Mouse (Mus musculus): ENCODE data around the gene Fmod.
A peak's percentile ranks its signal among the peaks of the same experiment; 100 is the strongest.

Fmod gene

DNA sequence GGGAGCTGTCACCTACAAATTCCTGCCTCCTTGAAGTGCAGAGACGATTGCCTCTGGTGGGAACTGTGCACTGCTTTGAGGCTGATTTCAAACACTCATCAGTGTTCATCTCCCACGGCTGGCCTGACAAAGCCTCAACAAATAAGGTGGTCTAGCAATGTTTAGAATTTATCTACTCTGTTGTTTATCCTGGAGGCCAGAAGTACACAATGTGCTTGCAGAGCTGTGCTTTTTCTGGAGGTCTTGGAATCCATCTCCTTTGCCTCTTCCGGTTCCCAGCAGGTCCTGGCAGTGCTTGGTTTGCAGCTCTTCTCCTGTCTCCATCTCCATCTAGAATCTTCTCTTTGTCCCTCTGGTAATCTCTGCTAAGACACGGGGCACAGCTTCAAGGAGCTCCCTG, 19.2 kb downstream of the Fmod start:
- no peak for DNase-seq (ENCODE audit: low read depth, low spot score)

GRCm38 (mm10) chr1:134057736-134058135, 20.7 kb downstream of the Fmod start:
- no peak for DNase-seq (ENCODE audit: low read depth, low spot score)

DNA sequence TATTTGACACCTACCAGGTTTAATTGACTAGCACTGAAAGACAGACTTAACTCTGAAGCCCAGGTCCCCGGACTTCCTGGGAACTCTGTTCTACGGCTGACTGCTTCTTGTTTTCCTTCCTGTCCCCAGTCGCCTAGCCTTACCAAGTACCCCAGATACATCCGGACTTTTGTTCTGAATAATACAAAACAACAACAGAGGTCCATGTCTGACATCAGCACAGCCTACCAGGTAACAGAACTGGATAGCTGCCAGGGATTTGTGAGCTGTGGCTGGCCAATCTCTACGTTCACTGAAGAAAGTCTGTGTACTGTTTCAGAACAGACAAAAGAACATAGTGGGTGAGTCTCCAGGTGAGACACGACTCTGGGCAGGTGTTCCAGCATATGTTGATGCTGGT, 21.8 kb downstream of the Fmod start:
- no peak for DNase-seq (ENCODE audit: low read depth, low spot score)

GRCm38 (mm10) chr1:134059739-134060695, 23.0 kb downstream of the Fmod start:
- no peak for DNase-seq (ENCODE audit: low read depth, low spot score)

GRCm38 (mm10) chr1:134060849-134061569, 24.0 kb downstream of the Fmod start:
- DNase-seq (ENCODE audit: low read depth, low spot score): peak; percentile 84

DNA sequence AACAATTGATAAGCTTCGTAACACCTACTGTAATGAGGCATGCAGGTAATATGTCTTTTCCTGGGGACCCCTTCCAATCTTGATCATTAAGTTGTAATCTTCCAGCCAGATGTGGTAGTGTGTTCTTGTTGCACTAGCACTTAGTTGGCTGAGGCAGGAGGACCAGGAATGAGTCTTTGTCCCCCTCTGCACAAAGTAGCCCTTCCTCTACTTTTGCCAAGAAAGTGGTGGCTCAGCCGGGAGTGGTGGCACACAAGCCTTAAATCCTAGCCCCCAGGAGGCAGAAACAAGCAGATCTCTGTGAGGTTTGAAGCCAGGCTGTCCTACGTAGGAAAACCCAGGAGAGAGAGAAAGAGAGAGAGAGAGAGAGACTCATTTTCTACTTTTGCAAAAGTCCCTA, 24.9 kb downstream of the Fmod start:
- no peak for DNase-seq (ENCODE audit: low read depth, low spot score)

DNA sequence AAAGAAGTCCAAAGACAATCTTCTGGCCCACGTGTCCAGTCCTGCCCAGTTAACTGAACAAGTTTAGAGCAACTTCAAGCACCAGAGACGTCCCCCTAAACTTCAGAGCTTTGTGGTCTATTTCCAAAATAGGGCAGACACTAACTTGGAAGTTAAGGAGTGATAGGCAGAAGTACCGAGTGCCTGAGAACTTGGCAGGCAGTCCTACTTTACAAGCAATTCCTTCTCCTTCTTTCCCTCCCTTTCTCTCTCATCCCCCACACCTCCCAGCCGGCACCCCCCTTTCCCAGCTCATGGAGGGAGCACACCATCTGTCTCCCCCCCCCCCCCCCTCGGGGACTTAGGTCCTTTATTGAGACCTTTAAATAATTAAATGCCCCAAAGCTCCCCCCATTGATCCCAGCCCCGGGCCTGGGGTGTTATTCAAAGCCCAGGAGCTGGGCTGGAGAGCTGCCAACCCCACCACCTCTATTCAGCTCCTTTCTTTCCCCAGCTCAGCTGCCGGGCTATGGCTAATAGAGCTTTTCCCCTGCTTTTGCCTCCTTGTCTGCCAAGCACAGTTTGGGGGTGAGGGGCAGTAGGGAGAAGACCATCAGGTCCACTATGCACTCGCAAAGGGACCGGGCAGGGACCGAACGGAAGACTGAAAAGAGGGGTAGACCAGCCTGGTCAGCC, 25.5 kb downstream of the Fmod start:
- DNase-seq (ENCODE audit: low read depth, low spot score): no peak

GRCm38 (mm10) chr1:134063086-134063772, 26.2 kb downstream of the Fmod start:
- DNase-seq (ENCODE audit: low read depth, low spot score): no peak

DNA sequence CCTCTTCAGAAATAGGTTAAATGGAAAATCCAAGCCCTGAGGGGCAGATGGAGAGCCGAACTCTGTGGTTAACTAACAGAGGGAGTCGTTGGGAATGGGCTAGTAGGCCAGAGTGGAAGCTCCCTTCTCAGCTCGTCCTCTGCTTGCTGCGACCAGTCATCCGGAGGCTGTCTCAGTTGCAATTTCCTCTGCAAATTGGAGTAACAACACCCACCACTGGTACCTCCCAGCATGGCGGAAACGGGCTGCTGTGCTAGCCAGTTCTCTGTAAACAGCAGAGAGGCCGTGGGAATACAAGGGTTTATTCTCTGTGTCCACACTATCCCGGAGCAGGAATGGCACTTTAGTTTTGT, 26.7 kb downstream of the Fmod start:
- DNase-seq (ENCODE audit: low read depth, low spot score): no peak

DNA sequence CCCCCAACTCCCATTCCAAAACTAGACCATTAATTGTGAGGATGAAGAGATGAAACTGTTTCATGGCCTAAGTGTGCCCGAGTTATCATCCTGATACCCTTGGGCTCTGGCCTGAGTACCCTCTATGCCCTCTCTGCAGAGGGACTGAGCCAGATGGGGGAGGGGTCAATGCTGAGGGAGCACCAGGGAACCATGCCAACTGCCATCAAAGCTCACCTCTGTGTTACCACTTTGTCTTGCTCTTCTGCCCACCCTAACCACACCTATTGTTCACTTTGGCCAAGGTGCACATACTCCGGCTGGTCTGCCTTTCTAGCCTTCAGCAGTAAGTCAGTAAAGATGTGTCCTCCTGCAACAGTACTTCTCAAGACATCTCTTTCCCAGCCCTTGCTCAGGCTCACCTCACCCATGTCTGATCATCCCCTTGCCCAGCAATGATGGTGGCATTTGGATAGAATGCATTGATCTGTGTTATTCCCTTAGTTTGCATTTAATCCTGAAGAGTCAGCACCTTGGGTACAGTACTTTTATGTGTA, 27.3 kb downstream of the Fmod start:
- no peak for DNase-seq (ENCODE audit: low read depth, low spot score)

DNA sequence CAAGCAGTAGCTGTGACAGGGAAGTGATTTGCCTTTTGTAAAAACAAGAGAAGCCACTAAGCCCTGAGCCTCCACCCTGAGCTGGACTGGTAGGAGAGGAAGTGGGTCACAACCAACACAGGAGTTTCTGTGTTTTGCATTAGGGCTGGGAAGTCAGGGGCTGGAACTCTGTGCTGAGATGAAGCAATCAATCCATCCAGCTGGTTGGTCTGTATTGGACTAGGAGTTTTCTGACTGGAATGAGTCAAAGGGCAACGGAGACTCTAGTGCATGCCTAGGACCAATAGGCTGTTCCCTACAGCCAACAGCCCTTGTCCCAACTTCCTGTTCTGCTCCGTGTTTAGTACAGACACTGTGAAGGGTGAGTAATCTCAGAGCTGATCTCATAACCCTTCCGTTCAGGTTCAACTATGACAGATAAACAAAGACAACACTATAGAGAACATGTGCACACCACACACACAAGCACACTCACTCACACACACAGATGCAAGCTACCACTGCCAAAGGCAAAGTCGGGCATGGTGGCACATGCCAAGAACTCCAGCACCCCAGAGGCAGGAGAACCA, 28.3 kb downstream of the Fmod start:
- no peak for DNase-seq (ENCODE audit: low read depth, low spot score)

DNA sequence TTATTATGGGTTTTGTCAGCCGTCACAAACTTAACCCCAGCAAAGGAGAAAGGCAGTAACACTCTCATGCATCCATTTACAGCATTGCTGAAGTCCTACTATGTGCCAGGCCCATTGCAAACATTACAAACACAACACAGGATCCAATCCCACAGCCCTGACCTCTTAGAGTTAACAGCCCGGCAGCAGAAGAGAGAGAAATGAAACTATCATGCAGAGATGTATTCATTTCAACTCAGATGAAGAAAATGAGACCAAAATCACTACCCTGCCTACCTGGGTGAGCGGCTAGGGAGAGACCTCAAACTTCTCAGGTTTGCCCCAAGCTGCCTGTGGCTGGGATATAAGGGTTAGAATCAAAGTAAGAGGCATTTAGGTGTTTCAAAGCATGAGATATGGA, 29.5 kb downstream of the Fmod start:
- DNase-seq (ENCODE audit: low read depth, low spot score): no peak

DNA sequence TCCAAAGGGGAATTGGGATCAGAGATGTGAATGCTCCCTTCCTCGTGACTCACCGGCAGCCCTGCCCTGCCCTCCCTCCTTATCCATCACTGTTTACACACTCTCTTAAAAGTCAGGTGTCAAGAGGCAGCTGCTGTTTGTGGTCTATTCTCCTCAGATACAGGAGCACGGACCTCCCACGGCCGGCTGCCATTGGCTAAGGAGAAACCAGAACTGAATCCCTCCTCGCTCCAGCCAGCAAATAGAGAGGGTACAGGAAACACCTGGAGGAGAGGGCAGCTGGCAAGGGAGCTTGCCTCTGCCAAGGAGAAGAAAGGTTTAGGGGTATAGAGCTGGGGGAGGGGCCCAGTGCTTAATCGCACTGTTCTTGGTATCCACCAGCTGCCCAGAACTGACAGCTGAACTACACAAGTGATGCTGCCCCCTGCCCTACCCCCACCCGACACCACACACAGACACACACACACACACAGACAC, 30.1 kb downstream of the Fmod start:
- DNase-seq (ENCODE audit: low read depth, low spot score): no peak

DNA sequence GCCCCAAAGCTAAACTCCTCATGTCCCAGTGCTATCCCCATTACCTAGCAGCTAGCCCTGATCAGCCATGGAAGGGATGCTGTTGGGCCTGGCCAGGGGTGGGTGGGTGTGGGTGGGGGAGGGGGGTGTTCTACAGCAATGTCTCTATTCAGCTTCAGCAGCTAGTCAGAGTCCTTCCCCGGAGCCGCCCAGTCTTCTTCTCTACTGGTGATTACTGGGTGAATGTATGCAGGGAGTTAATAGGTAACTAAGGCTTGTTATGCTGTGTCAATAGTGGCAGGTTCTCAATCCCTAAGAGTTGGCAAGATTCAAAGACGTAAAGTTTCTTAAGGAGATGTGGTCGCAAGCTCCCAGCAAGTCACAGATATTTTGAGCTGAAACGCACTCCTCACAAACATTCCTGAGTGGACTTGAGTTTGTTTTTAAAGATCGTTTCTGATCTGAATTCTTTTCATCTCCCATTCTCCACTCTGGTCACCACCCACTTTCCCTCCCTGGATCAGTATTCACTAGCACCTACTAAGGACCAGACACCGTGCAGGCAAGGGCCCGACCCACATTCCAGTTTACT, 33.1 kb downstream of the Fmod start:
- DNase-seq (ENCODE audit: low read depth, low spot score): no peak

DNA sequence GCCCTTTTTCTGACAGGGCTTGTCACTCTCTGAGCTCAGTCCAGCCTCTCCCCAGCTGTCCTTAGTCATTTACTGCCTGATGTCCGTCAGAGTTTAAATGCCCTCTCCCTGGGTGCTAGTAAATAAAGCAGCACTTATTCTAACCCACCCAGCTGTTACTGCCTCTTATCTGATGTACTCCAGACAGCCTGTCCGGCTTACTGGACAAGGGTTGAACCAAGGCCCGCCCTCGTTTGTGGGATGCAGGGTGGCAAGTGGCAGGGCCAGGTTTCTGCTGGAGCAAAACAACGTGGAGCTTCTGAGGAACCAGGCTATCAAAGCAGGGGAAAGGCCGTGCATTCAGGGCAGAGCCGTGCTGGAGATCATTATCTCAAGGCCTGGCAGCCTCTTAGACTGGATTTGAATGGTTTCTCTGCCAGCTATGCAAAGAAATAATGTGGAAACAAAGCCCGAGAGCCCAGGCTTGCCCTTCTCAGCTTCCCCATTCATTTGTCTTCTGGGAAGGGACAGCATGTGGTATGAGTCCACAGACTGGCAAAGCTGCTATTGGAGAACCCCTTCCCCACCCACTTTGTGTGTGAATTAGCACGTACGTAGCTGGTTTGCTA, 34.5 kb downstream of the Fmod start:
- DNase-seq (ENCODE audit: low read depth, low spot score): no peak

DNA sequence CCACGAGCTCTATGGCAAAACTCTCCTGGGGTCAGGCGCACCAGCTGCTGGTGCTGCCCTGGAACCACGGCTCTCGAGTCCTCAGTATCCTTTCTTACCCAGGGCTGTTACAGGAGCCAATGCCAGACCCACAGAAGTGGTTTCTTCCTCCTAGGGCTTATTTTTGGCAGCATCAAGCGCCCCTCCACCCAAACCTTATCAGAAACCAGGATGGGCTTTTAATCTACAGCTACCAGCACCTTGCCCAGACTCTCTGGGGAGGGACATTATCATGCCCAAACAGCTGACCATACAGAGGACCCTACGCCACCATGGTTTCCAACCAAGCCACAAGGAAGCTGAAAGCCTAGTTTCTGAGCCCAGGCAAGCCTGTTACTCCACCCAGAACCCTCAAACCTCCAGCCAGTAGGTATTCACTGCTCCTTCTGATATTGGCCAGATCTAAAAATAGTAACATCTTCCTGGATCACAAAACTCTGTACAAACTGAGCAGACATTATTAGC, 36.1 kb downstream of the Fmod start:
- DNase-seq (ENCODE audit: low read depth, low spot score): peak; percentile 72

GRCm38 (mm10) chr1:134073658-134074057, 36.6 kb downstream of the Fmod start:
- DNase-seq (ENCODE audit: low read depth, low spot score): no peak

- no peak for DNase-seq (ENCODE audit: low read depth, low spot score)
Observed at GRCm38 (mm10) chr1:134074184-134074583, 37.1 kb downstream of the Fmod start.

- no peak for DNase-seq (ENCODE audit: low read depth, low spot score)
Observed at GRCm38 (mm10) chr1:134074606-134075005, 37.6 kb downstream of the Fmod start.

DNA sequence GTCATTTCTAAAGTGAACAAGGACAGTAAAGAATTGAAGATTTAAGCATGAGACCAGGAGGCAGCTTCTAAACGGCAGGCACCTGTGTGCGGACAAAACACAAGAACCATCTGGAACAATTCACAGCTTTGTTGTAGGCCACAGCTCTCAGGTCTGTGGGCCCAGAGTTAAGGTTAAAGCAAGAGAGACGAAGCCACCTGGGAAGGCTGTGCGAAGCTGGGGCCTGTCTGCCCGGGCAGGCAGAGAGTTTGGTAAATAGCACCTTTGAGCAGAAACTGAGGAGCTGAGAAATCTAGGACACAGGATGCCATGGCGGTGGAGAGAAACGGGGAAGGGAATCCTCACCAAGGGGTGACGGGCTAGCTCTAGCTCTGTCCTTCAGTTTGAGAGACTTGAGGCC, 38.5 kb downstream of the Fmod start:
- DNase-seq (ENCODE audit: low read depth, low spot score): no peak

Measured in c-Kit-negative CD71-positive TER-119-positive erythroid progenitor cells, embryonic 14.5 days (primary cell).